Mouse (Mus musculus): Measurements from ENCODE around the gene Gm42674.

Gene Gm42674

GRCm38 (mm10) chr3:90623435-90624071 is 21.8 kb downstream of the Gm42674 start:
- DNase-seq (ENCODE audit: low spot score in 2 of 2): peak; percentile 70 to 83

DNA sequence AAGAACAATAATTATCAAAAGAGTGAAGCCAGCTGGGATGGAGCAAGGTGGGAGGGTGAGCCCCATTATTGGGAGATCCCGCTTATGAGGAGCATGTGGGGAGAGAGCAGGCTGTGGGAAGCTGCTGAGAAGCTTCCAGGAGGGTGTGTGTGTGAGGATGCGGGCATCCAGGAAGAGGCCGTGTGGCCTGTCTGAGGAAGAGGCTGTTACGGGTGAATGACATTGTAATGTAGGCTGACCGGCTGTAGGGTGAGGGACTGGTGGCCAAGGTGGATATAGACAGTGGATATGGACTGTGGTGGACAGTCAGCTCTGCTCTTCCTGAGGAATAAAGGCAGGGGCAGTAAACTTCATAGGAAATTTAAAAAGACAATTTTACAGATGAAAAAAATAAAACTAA is 23.8 kb downstream of the Gm42674 start:
- DNase-seq (ENCODE audit: low spot score in 2 of 2): no peak

DNA sequence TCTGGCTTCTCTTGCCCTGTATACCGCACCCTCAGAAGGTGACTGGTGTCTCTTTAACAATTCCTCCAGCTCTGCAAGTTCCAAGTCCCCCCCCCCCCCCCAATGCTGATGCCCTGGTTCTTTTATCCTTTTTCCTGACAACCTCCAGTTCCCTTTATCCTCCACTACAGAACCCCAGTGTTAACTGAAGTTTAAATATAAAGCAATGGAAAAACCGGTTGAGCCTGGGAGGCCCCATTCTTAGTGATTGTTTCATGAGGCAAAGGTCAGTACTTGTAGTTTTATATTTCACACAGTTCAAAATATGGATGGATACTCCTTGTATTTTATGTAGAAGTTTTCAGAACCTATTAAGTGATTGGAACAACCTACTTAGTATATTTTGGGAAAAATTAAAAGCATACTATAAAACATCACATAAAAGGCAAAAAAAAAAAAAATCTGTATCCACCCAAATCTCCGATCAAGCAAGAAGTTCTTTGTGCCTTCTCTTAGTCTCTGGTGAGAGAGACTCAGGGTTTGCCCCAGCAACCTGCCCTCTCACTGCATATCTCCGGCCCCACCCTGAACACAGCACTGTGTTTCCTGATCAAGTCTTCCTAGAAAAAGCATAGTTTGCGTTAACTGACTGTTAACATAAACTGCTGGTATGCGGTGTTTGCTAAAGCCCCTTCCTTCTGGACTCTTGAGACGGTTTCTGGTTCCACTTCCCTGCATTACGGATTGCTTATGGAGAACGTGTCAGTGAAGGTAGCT is 24.7 kb downstream of the Gm42674 start:
- DNase-seq (ENCODE audit: low spot score in 2 of 2): no peak

GRCm38 (mm10) chr3:90627366-90627765 is 25.7 kb downstream of the Gm42674 start:
- DNase-seq (ENCODE audit: low spot score in 2 of 2): no peak

DNA sequence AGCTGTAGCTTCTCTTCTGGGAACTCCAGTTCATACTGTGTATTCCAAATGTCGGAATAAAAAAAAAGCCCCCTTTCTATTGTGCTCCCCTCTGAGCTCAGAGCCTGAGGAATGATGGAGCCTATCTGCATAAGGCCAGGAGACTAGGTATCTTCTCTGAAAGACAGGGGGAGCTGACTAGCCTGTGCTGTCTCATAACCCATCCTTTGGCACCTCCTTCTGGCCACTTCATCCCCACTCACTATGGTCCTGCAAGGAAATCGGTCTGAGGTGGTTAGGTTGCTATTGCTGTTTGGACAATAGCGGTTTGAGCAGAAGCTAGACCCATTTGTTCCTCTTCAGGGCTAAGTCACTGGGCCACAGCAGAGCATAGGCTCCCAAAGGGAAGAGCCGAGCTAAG is 26.1 kb downstream of the Gm42674 start:
- no peak for DNase-seq (ENCODE audit: low spot score in 2 of 2)

DNA sequence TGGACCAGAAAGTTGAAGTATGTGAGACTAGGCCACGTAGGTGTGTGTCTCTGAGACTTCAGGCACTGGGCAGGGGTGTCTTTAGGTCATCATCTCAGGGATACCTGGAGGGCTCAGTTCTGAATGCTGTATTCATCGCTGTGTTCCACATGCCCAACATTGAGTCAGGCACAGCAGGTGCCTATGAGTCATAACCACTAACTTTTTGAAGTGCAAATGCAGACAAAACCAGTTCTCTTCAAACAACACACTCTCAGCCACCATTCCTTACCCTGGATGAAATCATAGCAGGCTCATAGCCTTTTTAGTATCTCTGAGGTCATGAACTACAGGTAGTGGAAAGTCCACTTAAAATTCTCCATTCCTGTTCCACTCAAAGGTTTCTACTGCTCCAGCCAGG is 27.6 kb downstream of the Gm42674 start:
- DNase-seq (ENCODE audit: low spot score in 2 of 2): no peak

- DNase-seq (ENCODE audit: low spot score in 2 of 2): no peak
Observed at GRCm38 (mm10) chr3:90631984-90632383, 30.3 kb downstream of the Gm42674 start.

DNA sequence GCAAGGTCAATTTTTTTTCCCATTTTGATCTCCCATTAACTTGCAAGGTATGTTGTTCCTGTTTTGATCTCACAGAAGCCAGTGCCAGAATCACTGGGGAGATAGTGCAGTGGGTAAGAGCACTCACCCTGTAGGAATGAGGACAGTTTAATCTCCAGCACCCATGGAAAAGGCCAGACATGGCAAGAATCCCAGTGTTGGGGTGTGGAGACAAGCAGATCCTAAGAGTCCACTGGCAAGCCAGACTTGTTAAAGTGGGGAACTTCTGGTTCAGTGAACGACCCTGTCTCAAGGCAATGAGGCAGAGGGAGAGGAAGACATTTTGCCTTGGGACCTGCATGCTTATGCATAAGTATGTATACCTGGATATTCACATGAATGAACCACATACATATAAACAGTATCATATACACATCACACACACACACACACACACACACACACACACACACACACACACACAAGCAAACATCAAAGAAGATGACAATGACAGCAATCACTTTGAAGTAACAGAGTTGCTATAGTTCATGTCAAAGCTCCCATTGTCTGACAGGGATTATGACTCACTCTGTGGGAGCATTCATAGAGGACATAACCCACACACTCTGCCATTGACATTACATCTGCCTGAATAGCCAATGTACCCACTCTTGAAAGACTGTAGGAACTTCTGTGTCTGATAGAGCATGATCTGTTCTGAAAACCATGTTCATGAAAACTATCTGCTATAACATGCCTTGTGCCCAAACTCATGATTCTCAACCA is 37.0 kb downstream of the Gm42674 start:
- DNase-seq (ENCODE audit: low spot score in 2 of 2): no peak

DNA sequence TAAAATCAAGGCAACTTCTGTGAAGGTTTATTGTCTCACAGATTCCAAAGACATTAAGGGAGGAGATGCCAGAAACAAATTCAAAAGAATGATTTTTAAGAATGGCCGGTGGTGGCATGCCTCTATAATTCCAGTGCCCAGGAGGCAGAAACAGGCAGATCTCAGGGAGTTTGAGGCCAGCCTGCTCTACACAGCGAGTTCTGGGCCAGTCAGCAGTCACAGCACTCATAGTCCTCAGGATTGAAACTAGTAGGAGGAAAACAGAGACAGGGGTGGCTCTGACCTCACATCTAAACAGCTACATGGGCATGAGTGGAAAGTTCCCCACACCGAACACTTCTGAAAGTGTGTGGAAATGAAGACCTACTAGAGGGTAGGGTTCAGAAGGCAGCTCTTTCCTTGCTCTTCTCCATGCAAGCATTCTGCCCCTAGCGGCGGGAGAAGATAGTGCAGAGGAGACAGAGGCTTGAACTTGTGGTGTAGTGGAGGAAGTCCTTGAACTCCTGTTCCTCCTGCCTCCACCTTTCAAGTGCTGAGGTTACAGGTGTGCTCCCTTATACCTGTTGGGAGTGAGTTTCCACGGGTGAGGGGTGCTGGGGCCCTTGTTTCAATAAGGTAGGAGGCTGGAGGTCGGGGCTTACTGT is 37.9 kb downstream of the Gm42674 start:
- DNase-seq (ENCODE audit: low spot score in 2 of 2): no peak

- DNase-seq (ENCODE audit: low spot score in 2 of 2): no peak
Observed at GRCm38 (mm10) chr3:90640981-90641380, 39.3 kb downstream of the Gm42674 start.

- peak in 1 of 2 experiments; percentile 67 for DNase-seq (ENCODE audit: low spot score in 2 of 2)
Observed at GRCm38 (mm10) chr3:90644220-90644619, 42.5 kb downstream of the Gm42674 start.

DNA sequence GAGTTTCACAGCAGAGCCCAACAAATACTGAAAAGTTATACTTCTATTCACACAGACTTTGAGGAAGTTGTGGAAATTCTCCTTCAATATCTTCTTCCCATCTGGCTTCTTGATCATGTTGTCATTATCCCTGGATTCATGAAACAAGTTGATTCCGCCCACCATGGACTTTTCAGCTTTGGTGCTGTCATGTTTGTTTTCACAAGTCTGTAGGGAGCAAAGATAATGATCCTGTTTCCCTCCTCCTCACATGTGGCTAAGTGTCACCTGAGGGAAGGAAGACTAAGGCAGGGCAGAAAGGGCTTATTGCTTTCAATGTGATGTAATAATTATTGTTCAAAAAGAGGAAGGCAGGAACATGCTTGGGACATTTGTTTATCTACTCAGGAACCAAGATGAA is 45.6 kb downstream of the Gm42674 start:
- no peak for DNase-seq (ENCODE audit: low spot score in 2 of 2)

GRCm38 (mm10) chr3:90648981-90649380 is 47.3 kb downstream of the Gm42674 start:
- DNase-seq (ENCODE audit: low spot score in 2 of 2): no peak

DNA sequence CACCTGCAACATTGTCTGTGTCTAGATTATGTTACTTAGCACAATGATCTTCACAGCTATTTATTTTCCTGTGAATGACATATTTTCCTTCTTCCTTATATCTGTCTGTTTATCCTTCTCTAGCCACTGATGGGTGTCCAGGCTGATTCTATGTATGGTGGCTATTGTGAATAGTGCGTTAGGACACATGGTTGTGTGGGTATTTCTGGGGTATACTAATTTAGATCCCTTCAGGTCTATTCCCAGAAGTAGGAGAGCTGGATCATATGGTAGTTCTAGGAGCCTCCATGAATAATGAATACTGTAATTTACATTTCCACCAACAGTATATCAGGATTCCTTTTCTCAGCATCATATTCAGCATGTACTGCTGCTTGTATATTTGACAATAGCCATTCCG is 48.1 kb downstream of the Gm42674 start:
- no peak for DNase-seq (ENCODE audit: low spot score in 2 of 2)

GRCm38 (mm10) chr3:90652878-90653508 is 51.3 kb downstream of the Gm42674 start:
- peak; percentile 47 to 77 for DNase-seq (ENCODE audit: low spot score in 2 of 2)

DNA sequence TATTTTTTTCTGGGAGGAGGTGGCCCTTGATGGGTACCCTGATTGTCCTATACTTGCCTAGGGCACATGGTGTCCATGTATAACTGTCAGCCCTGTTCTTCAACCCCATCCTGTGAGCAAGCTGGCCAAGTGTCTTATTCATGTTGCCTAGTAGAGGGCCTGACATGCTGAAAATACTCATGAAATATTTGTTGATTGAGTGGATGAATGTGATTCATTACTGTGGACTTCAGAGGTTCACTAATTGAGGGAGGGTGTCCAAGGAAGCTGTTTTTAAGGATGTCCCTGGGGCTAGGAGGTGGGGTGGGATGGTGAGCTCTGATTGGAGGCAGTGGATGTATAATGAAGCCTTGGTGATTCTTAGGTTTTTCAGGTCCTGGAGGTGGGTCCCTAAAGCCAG is 52.0 kb downstream of the Gm42674 start, which contains the start of gene S100a7a:
TSS of gene S100a7a (plus strand) at position 301 of the 400 bp plus-strand sequence.
- no peak for DNase-seq (ENCODE audit: low spot score in 2 of 2)

Data from urinary bladder, postnatal 4 days (tissue).